Mouse (Mus musculus) hindbrain, embryonic 10.5 days (tissue): ENCODE results near the gene Hoxd3. TPM values are rescaled to one million over a fixed set of nuclear protein-coding genes. Genes with fewer than 3 reads are reported as not detected.

Source experiments
- DNase-seq: peaks from one replicate; pipeline ENCODE4 v3.0.0-alpha.2; 2017; ENCODE audit warnings: low spot score
- H3K27ac ChIP-seq: fragments of 300-500 bp; sonication (generic); 2 replicates; pipeline ENCODE4 v1.5.1; 2016; ENCODE audit warnings: mild to moderate bottlenecking, moderate library complexity
- H3K27me3 ChIP-seq: fragments of 300-500 bp; sonication (generic); 2 replicates; pipeline ENCODE4 v1.6.1; 2016; ENCODE audit warnings: mild to moderate bottlenecking; ENCODE audit not compliant: poor library complexity, insufficient read depth, severe bottlenecking
- H3K36me3 ChIP-seq: fragments of 300-500 bp; sonication (generic); 2 replicates; pipeline ENCODE4 v1.6.1; 2016; ENCODE audit warnings: mild to moderate bottlenecking, moderate library complexity
- H3K4me1 ChIP-seq: fragments of 300-500 bp; sonication (generic); replicated peaks from 2 replicates; pipeline ENCODE4 v1.6.1; 2016; ENCODE audit warnings: mild to moderate bottlenecking
- H3K4me3 ChIP-seq: fragments of 300-500 bp; sonication (generic); 2 replicates; pipeline ENCODE4 v1.5.1; 2016; ENCODE audit warnings: mild to moderate bottlenecking, moderate library complexity
- H3K9me3 ChIP-seq: fragments of 300-500 bp; sonication (generic); 2 replicates; pipeline ENCODE4 v1.6.1; 2016; ENCODE audit warnings: mild to moderate bottlenecking, moderate library complexity
- WGBS: fragments of 180-500 bp; shearing (Covaris S2); methylation state at CpG from one replicate; pipeline ENCODE4 v1.1.7; 2016; 5-methylcytosine and 5-hydroxymethylcytosine counted together
- polyA plus RNA-seq: library from polyadenylated mRNA; unstranded; fragments of >200 nt; fragmentation: Nextera tagmentation; extraction: Ambion mirVana; gene quantifications from 2 replicates; pipeline ENCODE4 v1.2.1, GENCODE M21; 2016

Hoxd3 gene
- polyA plus RNA-seq, 1 experiment from 2014 or later = 55.9 TPM

DNA sequence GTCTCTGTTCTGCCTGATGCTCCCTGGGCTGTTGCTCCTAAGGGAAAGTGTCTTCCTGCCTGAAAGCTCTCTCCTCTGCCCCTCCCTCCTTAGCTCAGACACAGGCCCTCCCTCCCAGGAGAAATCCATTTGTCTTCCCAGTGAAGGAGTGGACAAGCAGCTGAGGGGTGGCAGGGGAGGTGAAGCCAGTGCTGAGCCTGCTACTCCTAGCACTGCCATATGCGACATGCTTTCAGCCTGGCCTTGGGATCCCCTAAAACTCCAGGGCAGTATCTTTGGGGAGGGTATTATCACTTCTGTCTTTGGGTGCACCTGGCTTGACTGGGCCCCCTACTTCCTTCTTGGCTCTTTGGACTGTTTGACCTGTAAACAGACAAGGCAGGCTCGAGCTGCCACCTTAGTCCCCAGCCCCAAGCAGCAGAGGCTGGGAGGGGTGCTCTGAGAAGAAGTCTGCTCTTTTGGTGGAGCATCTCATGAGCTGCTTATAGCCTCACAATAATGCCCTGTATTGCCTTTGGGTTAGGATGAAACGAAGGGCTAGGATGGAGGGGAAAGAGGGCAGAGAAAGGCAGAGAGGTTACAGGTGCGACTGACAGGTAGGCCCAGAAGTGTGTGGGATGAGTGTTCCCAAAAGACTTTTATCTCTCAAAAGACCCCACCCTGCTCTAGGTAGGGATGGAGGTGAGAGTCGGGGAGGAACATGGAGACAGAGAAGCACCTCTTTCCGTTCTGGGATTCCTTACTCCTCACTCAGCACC is 34.0 kb downstream of the Hoxd3 start:
- Histone ChIP-seq H3K4me3 (peak overlapping the region; percentile 48), H3K4me1 (peaks cover 26% of the 10 kb centered on the region), H3K27me3 (peaks cover 100% of the 10 kb centered on the region), H3K9me3 (no peaks in the 10 kb centered on the region), H3K36me3 (no peaks in the 10 kb centered on the region), H3K27ac (peak overlapping the region; percentile 85)
- WGBS = 0% methylated on average over 6 of the region's 6 CpGs
- DNase-seq = peak; percentile 33

- H3K9me3 ChIP-seq = no peaks in the 10 kb centered on the region
- H3K4me1 ChIP-seq = peaks cover 28% of the 10 kb centered on the region
- H3K36me3 ChIP-seq = no peaks in the 10 kb centered on the region
- H3K27me3 ChIP-seq = peaks cover 100% of the 10 kb centered on the region
- peak overlapping the region; percentile 85 for H3K27ac ChIP-seq
- under 1% methylated on average over 58 of the region's 58 CpGs for WGBS
- peak; percentile 58 for DNase-seq
- peak overlapping the region; percentile 48 for H3K4me3 ChIP-seq
These were observed 34.7 kb downstream of the Hoxd3 start for GRCm38 (mm10) chr2:74746298-74746921.

- Histone ChIP-seq H3K4me1 (peaks cover 33% of the 10 kb centered on the region), H3K9me3 (no peaks in the 10 kb centered on the region), H3K4me3 (peak overlapping the region; percentile 48), H3K36me3 (no peaks in the 10 kb centered on the region), H3K27me3 (peaks cover 100% of the 10 kb centered on the region), H3K27ac (peak overlapping the region; percentile 85)
- peak; percentile 55 for DNase-seq
- under 1% methylated on average over 24 of the region's 24 CpGs for WGBS
These were observed 35.3 kb downstream of the Hoxd3 start for GRCm38 (mm10) chr2:74747006-74747405.

DNA sequence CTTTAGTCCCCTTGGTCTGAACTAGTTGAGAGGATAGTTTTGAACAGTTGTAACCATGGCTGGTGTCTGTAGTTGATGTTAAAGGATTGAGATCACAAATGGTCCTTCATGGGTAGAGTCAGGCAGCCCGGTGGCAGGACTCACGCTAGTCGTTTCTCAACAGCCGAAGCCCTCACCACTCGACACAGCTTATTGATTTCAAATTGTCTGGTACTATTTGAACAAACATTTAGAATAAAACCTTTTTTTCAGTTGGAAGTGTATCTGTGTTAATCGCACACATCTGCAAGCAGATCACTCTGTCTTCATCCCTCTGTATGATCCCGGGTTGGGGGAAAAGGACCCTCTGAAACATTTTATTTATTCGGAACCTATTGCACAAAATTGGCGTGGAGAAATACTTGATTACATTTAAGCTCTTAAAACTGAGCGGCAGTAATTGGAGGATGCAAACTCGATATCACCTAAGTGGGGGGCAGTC is 36.0 kb downstream of the Hoxd3 start:
- H3K27ac ChIP-seq = peak overlapping the region; percentile 85

GRCm38 (mm10) chr2:74748436-74748995 is 36.8 kb downstream of the Hoxd3 start:
- 4% methylated on average over 9 of the region's 9 CpGs for WGBS
- Histone ChIP-seq H3K4me3 (peak overlapping the region; percentile 48), H3K36me3 (no peaks in the 10 kb centered on the region), H3K4me1 (peaks cover 48% of the 10 kb centered on the region), H3K27me3 (peaks cover 100% of the 10 kb centered on the region), H3K27ac (peak overlapping the region; percentile 83), H3K9me3 (no peaks in the 10 kb centered on the region)
- DNase-seq = peak; percentile 17

More for the DNA sequence above, 36.0 kb downstream of the Hoxd3 start:
- DNase-seq = peak; percentile 43
- Histone ChIP-seq H3K27me3 (peaks cover 100% of the 10 kb centered on the region), H3K9me3 (no peaks in the 10 kb centered on the region), H3K36me3 (no peaks in the 10 kb centered on the region), H3K4me3 (peak overlapping the region; percentile 48), H3K4me1 (peaks cover 40% of the 10 kb centered on the region)
- 3% methylated on average over 11 of the region's 11 CpGs for WGBS

- DNase-seq = peak; percentile 85
- no peaks in the 10 kb centered on the region for H3K9me3 ChIP-seq
- peaks cover 48% of the 10 kb centered on the region for H3K4me1 ChIP-seq
- no peaks in the 10 kb centered on the region for H3K36me3 ChIP-seq
- peak overlapping the region; percentile 83 for H3K27ac ChIP-seq
- under 1% methylated on average over 47 of the region's 47 CpGs for WGBS
- H3K27me3 ChIP-seq = peaks cover 100% of the 10 kb centered on the region
- H3K4me3 ChIP-seq = peak overlapping the region; percentile 48
These were observed 37.8 kb downstream of the Hoxd3 start for GRCm38 (mm10) chr2:74749337-74750121.

GRCm38 (mm10) chr2:74750731-74751250 is 39.1 kb downstream of the Hoxd3 start:
- Histone ChIP-seq H3K4me1 (peaks cover 48% of the 10 kb centered on the region), H3K4me3 (peak overlapping the region; percentile 48; the same call in 1 of the 2 replicates), H3K9me3 (no peaks in the 10 kb centered on the region), H3K27ac (peak overlapping the region; percentile 83; the same call in 1 of the 2 replicates), H3K36me3 (no peaks in the 10 kb centered on the region), H3K27me3 (peaks cover 100% of the 10 kb centered on the region)
- 12% methylated on average over 5 of the region's 5 CpGs for WGBS
- DNase-seq = peak; percentile 22

DNA sequence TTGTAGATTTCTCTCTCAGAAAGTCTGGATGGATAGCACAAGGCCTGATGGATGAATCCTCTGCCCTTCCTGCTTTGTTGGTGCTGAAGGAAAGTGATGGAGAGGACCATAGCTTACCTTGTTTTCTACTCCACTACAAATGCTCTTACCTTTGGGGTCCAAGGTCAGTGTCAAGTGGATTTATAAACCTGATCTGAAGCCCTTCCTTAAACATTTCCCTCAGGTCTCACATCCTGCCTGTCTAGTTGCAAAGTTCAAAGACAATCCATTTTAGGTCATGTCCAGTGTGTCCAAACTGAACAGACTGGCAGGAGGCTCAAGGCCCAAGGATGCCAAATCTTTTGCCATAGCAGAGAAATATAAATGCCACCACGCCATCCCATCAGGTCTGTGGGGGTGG is 40.1 kb downstream of the Hoxd3 start:
- H3K9me3 ChIP-seq = no peaks in the 10 kb centered on the region
- no peak overlapping the region for H3K4me3 ChIP-seq
- H3K36me3 ChIP-seq = no peaks in the 10 kb centered on the region
- 0 out of 2 replicates have a peak overlapping the region, but pooled peaks have one; percentile 84 for H3K27ac ChIP-seq
- H3K4me1 ChIP-seq = peaks cover 40% of the 10 kb centered on the region
- peaks cover 100% of the 10 kb centered on the region for H3K27me3 ChIP-seq
- WGBS = 70% methylated on average over 1 of the region's 1 CpGs
- DNase-seq = peak; percentile 19

DNA sequence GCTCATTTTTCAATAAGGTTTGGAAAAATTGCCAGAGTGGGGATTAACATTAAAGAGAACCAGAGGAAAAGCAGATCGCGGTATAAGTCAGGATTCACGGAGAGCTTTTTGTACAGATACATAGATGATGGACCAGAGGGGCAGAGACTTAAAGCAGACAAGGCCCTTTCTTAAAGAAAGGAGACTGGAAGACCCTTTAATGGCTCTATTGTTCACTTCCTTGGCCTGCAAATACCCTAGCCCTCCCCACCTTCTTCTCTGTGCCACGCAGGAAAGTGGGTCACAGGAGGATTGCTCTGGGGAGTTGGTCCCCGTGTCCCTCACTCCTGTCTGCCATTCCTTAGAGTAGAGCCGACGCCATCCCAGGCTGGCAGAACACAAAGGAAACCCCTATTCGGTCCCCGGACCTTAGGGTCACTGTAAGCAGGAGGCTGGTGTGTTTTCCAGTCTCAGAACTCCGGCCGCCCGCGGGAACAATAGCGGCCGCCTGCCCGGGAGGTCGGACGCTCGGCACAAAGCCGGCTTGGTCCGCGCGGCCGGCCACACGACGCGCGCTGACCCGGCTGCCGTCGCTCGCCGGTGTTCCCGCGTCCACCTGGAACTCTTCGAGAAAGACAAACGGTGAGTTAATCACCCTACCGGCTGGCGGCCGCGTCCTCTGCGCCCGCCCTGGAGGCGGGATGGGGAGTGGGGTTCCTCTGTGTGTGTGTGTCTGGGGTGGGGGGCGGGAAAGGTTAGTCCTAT is 40.9 kb downstream of the Hoxd3 start:
- Histone ChIP-seq H3K4me3 (peak overlapping the region; percentile 45), H3K27me3 (peaks cover 100% of the 10 kb centered on the region), H3K9me3 (no peaks in the 10 kb centered on the region), H3K36me3 (no peaks in the 10 kb centered on the region), H3K27ac (peak overlapping the region; percentile 84), H3K4me1 (peaks cover 38% of the 10 kb centered on the region)
- DNase-seq = peak; percentile 68
- WGBS = 1% methylated on average over 45 of the region's 45 CpGs

DNA sequence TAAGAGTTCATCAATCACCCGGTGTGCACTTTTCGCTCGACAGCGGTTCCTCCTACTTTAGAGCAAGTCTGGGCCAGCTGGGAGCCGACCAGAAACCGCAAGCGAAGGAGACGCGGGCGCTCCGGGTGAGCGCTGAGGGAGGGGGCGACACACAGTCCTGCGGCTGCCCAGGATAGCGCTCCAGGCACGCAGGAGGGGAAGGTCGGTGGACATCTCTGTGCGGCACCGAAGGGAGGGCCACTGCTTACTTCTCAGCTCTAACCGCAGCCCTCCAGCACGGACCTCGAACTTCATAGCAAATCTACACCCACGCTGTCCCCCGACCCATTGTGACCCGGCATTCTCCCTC is 41.4 kb downstream of the Hoxd3 start:
- WGBS = under 1% methylated on average over 25 of the region's 25 CpGs
- Histone ChIP-seq H3K4me1 (peaks cover 38% of the 10 kb centered on the region), H3K27me3 (peaks cover 100% of the 10 kb centered on the region), H3K36me3 (no peaks in the 10 kb centered on the region), H3K27ac (peak overlapping the region; percentile 84), H3K4me3 (peak overlapping the region; percentile 45), H3K9me3 (no peaks in the 10 kb centered on the region)
- no peak for DNase-seq

GRCm38 (mm10) chr2:74753711-74754110 is 42.0 kb downstream of the Hoxd3 start:
- no peaks in the 10 kb centered on the region for H3K9me3 ChIP-seq
- peak; percentile 7 for DNase-seq
- H3K27ac ChIP-seq = no peak overlapping the region
- H3K36me3 ChIP-seq = no peaks in the 10 kb centered on the region
- WGBS = 16% methylated on average over 5 of the region's 5 CpGs
- H3K4me1 ChIP-seq = peaks cover 38% of the 10 kb centered on the region
- H3K4me3 ChIP-seq = no peak overlapping the region
- H3K27me3 ChIP-seq = peaks cover 100% of the 10 kb centered on the region

GRCm38 (mm10) chr2:74760146-74760545 is 48.4 kb downstream of the Hoxd3 start:
- DNase-seq = no peak
- Histone ChIP-seq H3K36me3 (no peaks in the 10 kb centered on the region), H3K4me1 (peaks cover 20% of the 10 kb centered on the region), H3K27ac (no peak overlapping the region), H3K9me3 (no peaks in the 10 kb centered on the region), H3K27me3 (peaks cover 99% of the 10 kb centered on the region), H3K4me3 (no peak overlapping the region)
- 0% methylated on average over 1 of the region's 1 CpGs for WGBS
